Mouse (Mus musculus) kidney, embryonic 16.5 days (tissue): ENCODE measurements around the gene Gpc6. TPM values are rescaled to one million over a fixed set of nuclear protein-coding genes. Genes with fewer than 3 reads are reported as not detected.
A peak's percentile ranks its signal among the peaks of the same experiment; 100 is the strongest.

Source experiments
- ATAC-seq: fragments of 200-750 bp; cut with Nextera tagmentation; 2 replicates; pipeline ENCODE4 v1.8.0; 2017; ENCODE audit warnings: moderate TSS enrichment; ENCODE audit not compliant: low FRiP score, low TSS enrichment
- H3K27ac ChIP-seq: fragments of 300-500 bp; sonication (generic); 2 replicates; pipeline ENCODE4 v1.5.1; 2014; ENCODE audit warnings: low read length
- H3K27me3 ChIP-seq: fragments of 300-500 bp; sonication (generic); 2 replicates; pipeline ENCODE4 v1.6.1; 2014; ENCODE audit warnings: low read length, control low read depth, mixed read lengths; ENCODE audit not compliant: insufficient read depth
- H3K36me3 ChIP-seq: fragments of 300-500 bp; sonication (generic); 2 replicates; pipeline ENCODE4 v1.6.1; 2014; ENCODE audit warnings: low read length, control low read depth, mixed read lengths; ENCODE audit not compliant: insufficient read depth
- H3K4me1 ChIP-seq: fragments of 300-500 bp; sonication (generic); 2 replicates; pipeline ENCODE4 v1.6.1; 2014; ENCODE audit warnings: low read length, control low read depth, mixed read lengths; ENCODE audit not compliant: insufficient read depth
- H3K4me2 ChIP-seq: fragments of 300-500 bp; sonication (generic); replicated peaks from 2 replicates; pipeline ENCODE4 v1.6.1; 2014; ENCODE audit warnings: low read depth, low read length
- H3K4me3 ChIP-seq: fragments of 300-500 bp; sonication (generic); 2 replicates; pipeline ENCODE4 v1.5.1; 2014; ENCODE audit warnings: mild to moderate bottlenecking, low read length
- H3K9ac ChIP-seq: fragments of 300-500 bp; sonication (generic); replicated peaks from 2 replicates; pipeline ENCODE4 v1.6.1; 2014; ENCODE audit warnings: low read length
- H3K9me3 ChIP-seq: fragments of 300-500 bp; sonication (generic); 2 replicates; pipeline ENCODE4 v1.6.1; 2016; ENCODE audit warnings: low read length, control low read depth
- WGBS: fragments of 180-500 bp; shearing (Covaris S2); extraction: QIAGEN DNeasy Blood & Tissue Kit; methylation state at CpG from one replicate; pipeline ENCODE4 v1.1.7; 2014; 5-methylcytosine and 5-hydroxymethylcytosine counted together
- polyA plus RNA-seq: library from polyadenylated mRNA; unstranded; fragments of >200 nt; fragmentation: Nextera tagmentation; extraction: Ambion mirVana; gene quantifications from 2 replicates; pipeline ENCODE4 v1.2.1, GENCODE M21; 2015

Gene Gpc6
- polyA plus RNA-seq, 1 experiment from 2014 or later: 62.7 TPM

DNA sequence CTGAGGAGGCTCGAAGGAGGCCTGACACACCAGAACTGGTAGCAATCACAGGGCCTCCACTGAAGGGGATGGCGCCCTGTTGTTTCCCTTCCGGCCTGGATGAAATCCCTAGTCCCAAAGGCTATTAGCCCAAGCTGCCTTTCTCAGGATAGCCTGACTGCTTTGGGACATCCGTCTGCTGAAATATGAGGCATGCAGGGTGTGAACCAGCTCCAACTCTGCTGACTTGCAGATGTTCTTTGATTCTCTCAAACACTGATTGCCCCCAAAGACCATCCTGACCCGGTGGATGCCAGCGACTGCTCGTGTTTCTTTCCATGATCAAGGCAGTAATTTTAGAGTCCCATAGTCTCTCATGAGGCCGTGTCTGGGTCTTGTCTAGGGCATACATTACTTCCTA is 991.5 kb downstream of the Gpc6 start:
- Histone ChIP-seq H3K27me3 (no peaks in the 10 kb centered on the region), H3K9ac (no peak overlapping the region), H3K36me3 (no peaks in the 10 kb centered on the region), H3K4me2 (no peak overlapping the region), H3K9me3 (no peaks in the 10 kb centered on the region), H3K27ac (no peak overlapping the region), H3K4me1 (no peaks in the 10 kb centered on the region), H3K4me3 (no peak overlapping the region)
- ATAC-seq: no peak
- 49% methylated on average over 8 of the region's 8 CpGs for WGBS

GRCm38 (mm10) chr14:117918724-117919123 is 993.6 kb downstream of the Gpc6 start:
- no peak for ATAC-seq
- H3K4me1 ChIP-seq: no peaks in the 10 kb centered on the region
- H3K36me3 ChIP-seq: no peaks in the 10 kb centered on the region
- no peak overlapping the region for H3K4me2 ChIP-seq
- H3K27ac ChIP-seq: no peak overlapping the region
- H3K9ac ChIP-seq: no peak overlapping the region
- WGBS: 84% methylated on average over 10 of the region's 10 CpGs
- no peak overlapping the region for H3K4me3 ChIP-seq
- no peaks in the 10 kb centered on the region for H3K9me3 ChIP-seq
- H3K27me3 ChIP-seq: no peaks in the 10 kb centered on the region

GRCm38 (mm10) chr14:117919612-117920011 is 994.5 kb downstream of the Gpc6 start:
- no peak overlapping the region for H3K4me2 ChIP-seq
- H3K36me3 ChIP-seq: no peaks in the 10 kb centered on the region
- H3K4me1 ChIP-seq: no peaks in the 10 kb centered on the region
- no peak for ATAC-seq
- no peak overlapping the region for H3K27ac ChIP-seq
- 96% methylated on average over 5 of the region's 5 CpGs for WGBS
- H3K9ac ChIP-seq: no peak overlapping the region
- H3K27me3 ChIP-seq: no peaks in the 10 kb centered on the region
- no peak overlapping the region for H3K4me3 ChIP-seq
- H3K9me3 ChIP-seq: no peaks in the 10 kb centered on the region

DNA sequence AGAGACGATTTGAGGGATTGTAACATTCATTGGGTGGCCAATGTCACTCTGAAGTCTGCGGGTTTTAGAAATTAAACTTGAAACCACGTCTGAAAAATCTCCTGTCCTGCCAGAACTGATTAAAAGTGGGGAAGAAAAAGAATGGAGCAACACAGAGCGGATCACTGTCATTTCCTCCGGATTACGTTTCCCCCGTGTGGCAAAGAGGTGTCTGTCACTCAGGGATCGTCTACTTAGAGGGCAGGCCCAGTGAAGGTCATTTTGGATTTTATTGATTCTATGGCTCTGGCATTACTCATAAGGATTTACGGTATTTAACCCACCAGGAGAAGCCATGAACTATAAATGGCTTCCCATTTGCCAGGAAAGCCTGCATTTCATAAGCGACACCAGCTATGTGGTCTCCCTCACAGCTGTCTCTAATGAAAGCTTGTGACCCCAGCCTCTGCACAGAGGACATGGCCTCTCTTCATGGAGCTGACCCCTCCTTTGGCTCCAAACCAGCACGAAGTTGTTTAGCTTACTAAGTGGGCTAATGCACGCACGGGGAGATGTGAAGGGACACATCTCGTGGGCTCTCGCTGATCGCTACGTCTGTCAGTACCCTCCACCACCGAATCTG is 996.4 kb downstream of the Gpc6 start:
- Histone ChIP-seq H3K4me1 (no peaks in the 10 kb centered on the region), H3K36me3 (no peaks in the 10 kb centered on the region), H3K4me3 (no peak overlapping the region), H3K27ac (no peak overlapping the region), H3K9me3 (no peaks in the 10 kb centered on the region), H3K9ac (no peak overlapping the region), H3K27me3 (no peaks in the 10 kb centered on the region), H3K4me2 (peak overlapping the region; percentile 7; the same call in 1 of the 2 replicates)
- 46% methylated on average over 18 of the region's 18 CpGs for WGBS
- ATAC-seq: 0 out of 2 replicates have a peak, but pooled peaks have one; percentile 27

- no peaks in the 10 kb centered on the region for H3K9me3 ChIP-seq
- H3K27me3 ChIP-seq: no peaks in the 10 kb centered on the region
- no peaks in the 10 kb centered on the region for H3K4me1 ChIP-seq
- no peak overlapping the region for H3K4me3 ChIP-seq
- H3K9ac ChIP-seq: no peak overlapping the region
- WGBS: 81% methylated on average over 8 of the region's 8 CpGs
- no peak overlapping the region for H3K27ac ChIP-seq
- H3K4me2 ChIP-seq: no peak overlapping the region
- no peaks in the 10 kb centered on the region for H3K36me3 ChIP-seq
- no peak for ATAC-seq
Observed at GRCm38 (mm10) chr14:117923667-117924066, 998.6 kb downstream of the Gpc6 start.

- Histone ChIP-seq H3K4me2 (peak overlapping the region; percentile 36), H3K27ac (peak overlapping the region; percentile 94), H3K4me1 (peaks cover 24% of the 10 kb centered on the region), H3K36me3 (no peaks in the 10 kb centered on the region), H3K27me3 (no peaks in the 10 kb centered on the region), H3K9ac (peak overlapping the region; percentile 28; the same call in 1 of the 2 replicates), H3K9me3 (no peaks in the 10 kb centered on the region), H3K4me3 (no peak overlapping the region)
- ATAC-seq: peak; percentile 85
- 8% methylated on average over 13 of the region's 13 CpGs for WGBS
Observed at GRCm38 (mm10) chr14:117930105-117930847, 1005.2 kb downstream of the Gpc6 start.

DNA sequence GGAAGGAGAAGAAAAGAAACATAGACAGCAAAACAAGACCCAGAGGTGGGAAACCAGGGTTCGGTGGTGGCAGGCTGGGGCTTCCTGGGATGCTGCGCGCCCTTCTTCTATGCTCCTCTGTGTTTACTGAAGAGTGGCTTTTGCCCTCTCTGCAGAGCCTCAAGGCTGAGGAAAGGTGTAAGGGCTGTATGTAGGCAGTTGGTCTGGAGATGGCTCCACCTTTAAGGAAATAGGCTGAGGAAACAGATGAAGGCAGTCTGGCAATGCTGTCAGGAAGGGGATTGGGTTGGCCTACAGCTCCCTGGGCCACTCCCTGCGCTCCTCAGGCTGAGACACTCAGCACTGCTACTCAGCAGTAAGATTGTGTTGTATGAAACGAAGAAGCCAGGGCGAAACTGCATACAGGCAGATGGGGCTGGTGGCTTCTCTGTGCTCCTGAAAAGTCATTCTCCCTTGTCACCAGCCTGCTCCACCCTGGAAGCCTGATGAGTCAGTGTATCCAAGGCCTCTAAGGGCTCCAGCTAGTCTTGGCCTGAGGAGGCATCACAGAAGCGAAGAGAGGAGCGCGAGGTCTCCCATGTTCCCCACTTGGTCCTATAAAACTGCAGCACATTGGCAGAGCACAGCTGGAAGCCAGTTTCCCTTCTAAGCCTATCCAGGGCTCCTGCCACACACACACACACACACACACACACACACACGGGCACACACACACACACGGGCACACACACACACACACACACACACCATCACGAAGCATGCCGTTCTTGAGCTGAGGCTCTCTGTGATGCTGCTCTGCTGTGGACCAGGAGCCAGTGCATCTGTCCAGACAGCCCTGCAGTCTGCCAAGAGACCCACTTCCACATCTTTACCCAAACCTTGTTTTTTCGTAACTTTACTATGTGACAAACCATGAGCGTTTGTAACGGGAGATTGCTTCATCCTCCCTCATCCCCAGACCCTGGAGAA is 1006.0 kb downstream of the Gpc6 start:
- peak overlapping the region; percentile 36 for H3K4me2 ChIP-seq
- peak; percentile 64 for ATAC-seq
- WGBS: 50% methylated on average over 16 of the region's 16 CpGs

GRCm38 (mm10) chr14:117932163-117932851 is 1007.2 kb downstream of the Gpc6 start:
- Histone ChIP-seq H3K4me1 (peaks cover 24% of the 10 kb centered on the region), H3K9ac (no peak overlapping the region), H3K4me3 (no peak overlapping the region), H3K9me3 (no peaks in the 10 kb centered on the region), H3K27me3 (no peaks in the 10 kb centered on the region), H3K36me3 (no peaks in the 10 kb centered on the region), H3K27ac (no peak overlapping the region), H3K4me2 (no peak overlapping the region)
- WGBS: 93% methylated on average over 15 of the region's 17 CpGs
- ATAC-seq: no peak

More for the DNA sequence above, 1006.0 kb downstream of the Gpc6 start:
- no peaks in the 10 kb centered on the region for H3K9me3 ChIP-seq
- no peaks in the 10 kb centered on the region for H3K27me3 ChIP-seq
- H3K4me1 ChIP-seq: peaks cover 24% of the 10 kb centered on the region
- H3K27ac ChIP-seq: peak overlapping the region; percentile 94
- H3K36me3 ChIP-seq: no peaks in the 10 kb centered on the region
- H3K9ac ChIP-seq: peak overlapping the region; percentile 28; the same call in 1 of the 2 replicates
- no peak overlapping the region for H3K4me3 ChIP-seq

DNA sequence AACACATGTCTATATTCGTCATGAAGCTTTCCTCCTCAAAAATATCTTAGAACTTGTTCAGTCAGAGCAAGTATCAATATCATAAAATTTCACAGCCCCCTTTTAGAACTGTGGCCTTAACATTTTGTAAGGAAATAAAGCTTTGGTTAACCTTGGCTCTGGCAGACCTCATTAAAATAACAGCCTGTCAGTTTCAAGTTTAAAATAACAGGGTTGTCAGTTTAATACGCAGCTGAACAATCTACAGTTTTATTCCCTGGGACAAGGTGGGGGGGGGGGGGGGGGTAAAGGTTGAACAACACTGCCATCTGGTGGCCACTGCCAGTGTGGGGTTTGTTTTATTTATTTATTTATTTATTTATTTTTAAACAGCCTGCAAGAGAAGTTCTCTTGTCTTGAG is 1013.4 kb downstream of the Gpc6 start:
- Histone ChIP-seq H3K9ac (no peak overlapping the region), H3K36me3 (no peaks in the 10 kb centered on the region)
- WGBS: 11% methylated on average over 2 of the region's 2 CpGs

More for the DNA sequence above, 1013.4 kb downstream of the Gpc6 start:
- H3K4me2 ChIP-seq: no peak overlapping the region
- no peak overlapping the region for H3K4me3 ChIP-seq
- H3K27me3 ChIP-seq: no peaks in the 10 kb centered on the region
- no peaks in the 10 kb centered on the region for H3K4me1 ChIP-seq
- no peak overlapping the region for H3K27ac ChIP-seq
- no peaks in the 10 kb centered on the region for H3K9me3 ChIP-seq
- no peak for ATAC-seq
